18 mouse cellular contexts compared by ENCODE assay signal in the genomic region with DNA sequence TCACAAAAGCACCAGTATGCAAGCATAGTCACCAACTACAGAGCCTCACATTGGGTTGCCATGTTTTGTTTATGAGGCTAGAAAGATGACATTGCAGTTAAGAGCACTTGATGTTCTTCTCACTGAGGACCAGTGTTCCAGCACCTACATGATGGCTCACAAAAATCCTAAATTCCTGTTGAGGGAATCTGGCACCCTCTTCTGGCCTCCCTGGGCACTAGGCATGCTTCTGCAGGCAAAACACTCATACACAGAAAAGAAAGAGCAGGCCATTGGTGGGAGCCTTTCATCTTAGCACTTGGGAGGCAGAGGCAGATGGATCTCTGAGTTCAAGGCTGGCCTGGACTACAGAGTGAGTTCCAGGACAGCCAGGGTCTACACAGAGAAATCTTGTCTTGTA. TPM values are rescaled to one million over a fixed set of nuclear protein-coding genes. Genes with fewer than 3 reads are reported as not detected.
"Had no signal": no experiment of that assay in that cellular context is flagged by ENCODE, and none has a peak within 500 bp of the region (broad histone marks: within the 10 kb centered on the region; RNA-seq: fewer than 3 reads in every experiment).

No protein-coding gene starts in this region.

- H3K9me3 ChIP-seq: limb, embryonic 12.5 days; liver, embryonic 15.5 days; midbrain, embryonic 10.5 days; neural tube, embryonic 13.5 days; stomach, embryonic 15.5 days had no signal

- H3K4me1 ChIP-seq: limb, embryonic 12.5 days; liver, embryonic 15.5 days; midbrain, embryonic 10.5 days; neural tube, embryonic 13.5 days; stomach, embryonic 15.5 days had no signal

- H3K27me3 ChIP-seq: limb, embryonic 12.5 days; liver, embryonic 15.5 days; neural tube, embryonic 13.5 days; stomach, embryonic 15.5 days had no signal

- H3K36me3 ChIP-seq: limb, embryonic 12.5 days; liver, embryonic 15.5 days; midbrain, embryonic 10.5 days; neural tube, embryonic 13.5 days; stomach, embryonic 15.5 days had no signal

- H3K27ac ChIP-seq: limb, embryonic 12.5 days; liver, embryonic 15.5 days; midbrain, embryonic 10.5 days; neural tube, embryonic 13.5 days; stomach, embryonic 15.5 days had no signal

- H3K9ac ChIP-seq: limb, embryonic 12.5 days; liver, embryonic 15.5 days; neural tube, embryonic 13.5 days; stomach, embryonic 15.5 days had no signal

- DNase-seq: kidney, postnatal 14 days; layer of hippocampus, adult 9-11 months; liver; lung, adult 2 months; lung, postnatal 4 days; midbrain, embryonic 14.5 days; retina, postnatal 1 day; right cerebral cortex, postnatal 4 days; spleen, adult 18-20 months; thymus, postnatal 36 days had no signal

- ATAC-seq: lung, postnatal 0 days had no signal

- H3K4me2 ChIP-seq: limb, embryonic 12.5 days; liver, embryonic 15.5 days; neural tube, embryonic 13.5 days; stomach, embryonic 15.5 days had no signal

- H3K4me3 ChIP-seq: limb, embryonic 12.5 days; liver, embryonic 15.5 days; midbrain, embryonic 10.5 days; neural tube, embryonic 13.5 days; stomach, embryonic 15.5 days had no signal

RNA-seq across cellular contexts. Expression of a gene that starts 25.4 kb away (rescaled TPM):
- polyA plus RNA-seq: kidney, embryonic 14.5 days; limb, embryonic 12.5 days; liver, embryonic 15.5 days; lung, postnatal 0 days; midbrain, embryonic 10.5 days; midbrain, embryonic 14.5 days; neural tube, embryonic 13.5 days; thymus, postnatal 0 days had no signal
